Mouse (Mus musculus) MEL (cell line): Measurements from ENCODE around the gene Prok1. TPM values are rescaled to one million over a fixed set of nuclear protein-coding genes. Genes with fewer than 3 reads are reported as not detected.

Experiments
- DNase-seq: peaks from one replicate; pipeline ENCODE4 v3.0.0; 2011; ENCODE audit warnings: low read depth, low spot score
- H3K27ac ChIP-seq: 2 replicates; pipeline ENCODE4 v1.5.1; 2012; ENCODE audit warnings: low read depth, mild to moderate bottlenecking, control low read depth, low read length, moderate library complexity; ENCODE audit not compliant: control insufficient read depth
- H3K27me3 ChIP-seq, 2 experiments: fragments of 150-350 bp in 1 of 2; sonication (generic) in 1 of 2; 2 replicates each; pipeline ENCODE4 v1.6.1; 2012; ENCODE audit warnings: low read length in 2 of 2, mild to moderate bottlenecking in 2 of 2, improper control_type of control experiment in 1 of 2, moderate library complexity in 1 of 2; ENCODE audit not compliant: insufficient read depth in 2 of 2, control insufficient read depth in 1 of 2
- H3K36me3 ChIP-seq, 2 experiments: 2 replicates each; pipeline ENCODE4 v1.6.1; 2012 to 2014; ENCODE audit warnings: low read length in 2 of 2, improper control_type of control experiment in 1 of 2, inconsistent platforms in 1 of 2, mild to moderate bottlenecking in 1 of 2; ENCODE audit not compliant: insufficient read depth in 2 of 2, control insufficient read depth in 1 of 2
- H3K4me1 ChIP-seq, 2 experiments: fragments of 150-350 bp in 1 of 2; sonication (generic) in 1 of 2; 2 replicates each; pipeline ENCODE4 v1.6.1; 2012; ENCODE audit warnings: low read length in 2 of 2, improper control_type of control experiment in 1 of 2, mild to moderate bottlenecking in 1 of 2; ENCODE audit not compliant: insufficient read depth in 2 of 2, control insufficient read depth in 1 of 2
- H3K4me3 ChIP-seq, 2 experiments: fragments of 150-350 bp in 1 of 2; sonication (generic) in 1 of 2; 2 replicates each; pipeline ENCODE4 v1.5.1; 2012; ENCODE audit warnings: low read depth in 2 of 2, low read length in 2 of 2, mild to moderate bottlenecking in 2 of 2, moderate library complexity in 2 of 2, control low read depth in 1 of 2, improper control_type of control experiment in 1 of 2; ENCODE audit not compliant: control insufficient read depth in 1 of 2, insufficient read depth in 1 of 2
- H3K79me2 ChIP-seq: 2 replicates; pipeline ENCODE4 v1.6.1; 2012; ENCODE audit warnings: mild to moderate bottlenecking, low read length, moderate library complexity; ENCODE audit not compliant: control insufficient read depth, poor library complexity, insufficient read depth
- H3K9ac ChIP-seq: 2 replicates; pipeline ENCODE4 v1.6.1; 2012; ENCODE audit warnings: low read depth, mild to moderate bottlenecking, control low read depth, low read length, moderate library complexity; ENCODE audit not compliant: control insufficient read depth, poor library complexity, severe bottlenecking
- H3K9me3 ChIP-seq: fragments of 150-350 bp; sonication (generic); replicated peaks from 2 replicates; pipeline ENCODE4 v1.6.1; 2012; ENCODE audit warnings: mild to moderate bottlenecking, low read length, improper control_type of control experiment, moderate library complexity; ENCODE audit not compliant: insufficient read depth
- CTCF ChIP-seq, 3 experiments: IDR thresholded peaks in 2 of 3; conservative IDR thresholded peaks in 1 of 3; 2 replicates each; pipeline ENCODE4 v1.5.1; 2011 to 2012; ENCODE audit warnings: low read length in 3 of 3, low read depth in 2 of 3, mild to moderate bottlenecking in 2 of 3, improper control_type of control experiment in 1 of 3, inconsistent platforms in 1 of 3, mixed read lengths in 1 of 3, moderate library complexity in 1 of 3; ENCODE audit not compliant: control insufficient read depth in 1 of 3, insufficient read depth in 1 of 3, poor library complexity in 1 of 3, severe bottlenecking in 1 of 3
- JUND ChIP-seq: IDR thresholded peaks from 2 replicates; pipeline ENCODE4 v1.6.1; 2011; ENCODE audit warnings: low read depth, mild to moderate bottlenecking, improper control_type of control experiment, low read length
- KAT2A ChIP-seq: conservative IDR thresholded peaks from 2 replicates; pipeline ENCODE4 v1.6.1; 2012; ENCODE audit warnings: low read depth, low read length, improper control_type of control experiment, inconsistent platforms
- MAFK ChIP-seq: IDR thresholded peaks from 2 replicates; pipeline ENCODE4 v1.6.1; 2011; ENCODE audit warnings: low read depth, mild to moderate bottlenecking, low read length, improper control_type of control experiment, borderline replicate concordance
- MAZ ChIP-seq: IDR thresholded peaks from 2 replicates; pipeline ENCODE4 v1.6.1; 2012; ENCODE audit warnings: low read depth, mild to moderate bottlenecking, inconsistent platforms, low read length, improper control_type of control experiment
- MEF2A ChIP-seq: IDR thresholded peaks from 2 replicates; pipeline ENCODE4 v1.6.1; 2014; ENCODE audit warnings: low read depth, mild to moderate bottlenecking, inconsistent platforms, low read length, improper control_type of control experiment; ENCODE audit not compliant: poor library complexity, insufficient replicate concordance, severe bottlenecking; ENCODE audit errors: extremely low read depth
- MYB ChIP-seq: IDR thresholded peaks from 2 replicates; pipeline ENCODE4 v1.6.1; 2011; ENCODE audit warnings: mild to moderate bottlenecking, low read depth, low read length, improper control_type of control experiment
- MYC ChIP-seq: IDR thresholded peaks from 2 replicates; pipeline ENCODE4 v1.6.1; 2011; ENCODE audit warnings: low read depth, mild to moderate bottlenecking, low read length, improper control_type of control experiment, moderate library complexity
- NRF1 ChIP-seq: IDR thresholded peaks from 2 replicates; pipeline ENCODE4 v1.6.1; 2014; ENCODE audit warnings: low read depth, mild to moderate bottlenecking, inconsistent platforms, low read length, improper control_type of control experiment, moderate library complexity; ENCODE audit not compliant: poor library complexity, insufficient read depth, severe bottlenecking
- POLR2AphosphoS2 ChIP-seq: IDR thresholded peaks from 2 replicates; pipeline ENCODE4 v1.6.1; 2011; ENCODE audit warnings: low read length, improper control_type of control experiment
- POLR2AphosphoS5 ChIP-seq: IDR thresholded peaks from 2 replicates; pipeline ENCODE4 v1.6.1; 2012; ENCODE audit warnings: low read depth, borderline replicate concordance, mild to moderate bottlenecking, inconsistent platforms, low read length, moderate library complexity, mixed read lengths
- RAD21 ChIP-seq: IDR thresholded peaks from 2 replicates; pipeline ENCODE4 v1.6.1; 2011; ENCODE audit warnings: mild to moderate bottlenecking, low read depth, low read length, improper control_type of control experiment
- SIN3A ChIP-seq: IDR thresholded peaks from 2 replicates; pipeline ENCODE4 v1.6.1; 2012; ENCODE audit warnings: low read length, improper control_type of control experiment, inconsistent platforms
- TAL1 ChIP-seq: IDR thresholded peaks from 2 replicates; pipeline ENCODE4 v1.6.1; 2012; ENCODE audit warnings: mild to moderate bottlenecking, inconsistent platforms, low read length, moderate library complexity, mixed read lengths
- TBP ChIP-seq: IDR thresholded peaks from 2 replicates; pipeline ENCODE4 v1.8.0; 2011; ENCODE audit warnings: low read depth, low read length, improper control_type of control experiment
- TCF12 ChIP-seq: IDR thresholded peaks from 2 replicates; pipeline ENCODE4 v1.6.1; 2014; ENCODE audit warnings: low read depth, mild to moderate bottlenecking, inconsistent platforms, low read length, improper control_type of control experiment, moderate library complexity
- UBTF ChIP-seq: IDR thresholded peaks from 2 replicates; pipeline ENCODE4 v1.6.1; 2012; ENCODE audit warnings: low read depth, mild to moderate bottlenecking, inconsistent platforms, low read length, improper control_type of control experiment, moderate library complexity, borderline replicate concordance; ENCODE audit not compliant: insufficient read depth
- USF2 ChIP-seq, 2 experiments: IDR thresholded peaks; 2 replicates each; pipeline ENCODE4 v1.6.1; 2011 to 2012; ENCODE audit warnings: improper control_type of control experiment in 2 of 2, low read length in 2 of 2, borderline replicate concordance in 1 of 2, inconsistent platforms in 1 of 2, low read depth in 1 of 2, mild to moderate bottlenecking in 1 of 2; ENCODE audit not compliant: insufficient read depth in 1 of 2
- ZC3H11A ChIP-seq: IDR thresholded peaks from 2 replicates; pipeline ENCODE4 v1.6.1; 2012; ENCODE audit warnings: low read depth, mild to moderate bottlenecking, inconsistent platforms, low read length, improper control_type of control experiment
- ZMIZ1 ChIP-seq: IDR thresholded peaks from 2 replicates; pipeline ENCODE4 v1.6.1; 2012; ENCODE audit warnings: low read depth, mild to moderate bottlenecking, inconsistent platforms, low read length, improper control_type of control experiment, moderate library complexity
- polyA plus RNA-seq, 2 experiments: library from polyadenylated mRNA; stranded (reverse) in 1 of 2; unstranded in 1 of 2; fragments of >175 nt in 1 of 2; fragments of >200 nt in 1 of 2; gene quantifications; 2 replicates each; pipeline versions ENCODE4 v1.2.1 to v1.2.4; 2012; ENCODE audit warnings: low replicate concordance in 2 of 2, low read depth in 1 of 2; ENCODE audit not compliant: insufficient read length in 2 of 2, insufficient read depth in 1 of 2, missing spikeins in 1 of 2
- total RNA-seq: library from RNA; depleted of rRNA; stranded (reverse); fragments of 300-350 nt; gene quantifications from 2 replicates; pipeline ENCODE4 v1.2.3, GENCODE M21; 2012

The Prok1 gene
- total and polyA plus RNA-seq, 3 experiments = not detected

GRCm38 (mm10) chr3:107229822-107230221 is 9.7 kb downstream of the Prok1 start:
- no peak for DNase-seq
- no peaks in the 10 kb centered on the region for H3K9me3 ChIP-seq
- no peaks in the 10 kb centered on the region for H3K79me2 ChIP-seq
- TF ChIP-seq POLR2AphosphoS2 (no peak), RAD21 (no peak), TCF12 (no peak), ZC3H11A (no peak), MYC (no peak), KAT2A (no peak), NRF1 (no peak), SIN3A (no peak), USF2 (IDR thresholded peaks at IDR 0.05; ENCODE audit: borderline replicate concordance in 1 of 2, insufficient read depth in 1 of 2, low read depth in 1 of 2, low read length in 2 of 2) (no peak), ZMIZ1 (no peak)
- no peak overlapping the region for H3K4me3 ChIP-seq
- no peak overlapping the region for H3K9ac ChIP-seq
- H3K27ac ChIP-seq = no peak overlapping the region
- no peaks in the 10 kb centered on the region for H3K4me1 ChIP-seq
- no peaks in the 10 kb centered on the region for H3K27me3 ChIP-seq
- H3K36me3 ChIP-seq = no peaks in the 10 kb centered on the region

DNA sequence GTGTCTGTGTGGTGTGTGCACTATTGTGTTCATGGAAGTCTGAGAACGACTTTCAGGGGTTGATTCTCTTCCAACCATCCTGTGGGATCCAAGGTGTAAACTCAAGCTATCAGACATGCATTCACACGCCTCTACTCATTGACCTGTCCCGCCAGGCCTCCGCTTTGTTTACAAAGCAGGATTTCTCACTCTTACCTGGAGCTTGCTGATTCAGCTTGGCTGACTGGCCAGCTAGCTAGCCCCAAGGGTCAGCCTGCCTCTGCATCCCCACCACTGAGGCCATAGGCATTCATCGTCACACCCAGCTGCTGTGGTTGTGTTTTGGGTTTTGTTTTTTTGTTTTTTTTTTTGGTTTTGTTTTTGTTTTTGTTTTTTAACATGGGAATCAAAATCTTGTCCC is 10.3 kb downstream of the Prok1 start:
- no peak for DNase-seq
- no peaks in the 10 kb centered on the region for H3K36me3 ChIP-seq
- H3K4me3 ChIP-seq = no peak overlapping the region
- no peak for TF ChIP-seq NRF1
- no peak for TF ChIP-seq MAFK
- TF ChIP-seq TBP = no peak
- TF ChIP-seq MAZ = no peak
- TF ChIP-seq MEF2A = no peak
- no peak for TF ChIP-seq MYB
- TF ChIP-seq POLR2AphosphoS5 = no peak
- TF ChIP-seq JUND = no peak
- no peak for TF ChIP-seq SIN3A
- TF ChIP-seq CTCF (IDR thresholded peaks at IDR 0.05 in 2 of 3, conservative IDR thresholded peaks at IDR 0.05 in 1 of 3; ENCODE audit: control insufficient read depth in 1 of 3, insufficient read depth in 1 of 3, low read depth in 2 of 3, low read length in 3 of 3, poor library complexity in 1 of 3, severe bottlenecking in 1 of 3) = no peak
- TF ChIP-seq TAL1 = no peak
- TF ChIP-seq UBTF = no peak
- TF ChIP-seq, all 39 proteins: peak for 0
- Histone ChIP-seq H3K9me3 (no peaks in the 10 kb centered on the region), H3K4me1 (no peaks in the 10 kb centered on the region), H3K79me2 (no peaks in the 10 kb centered on the region), H3K9ac (no peak overlapping the region), H3K27ac (no peak overlapping the region), H3K27me3 (no peaks in the 10 kb centered on the region)
